In genomic region chr9:6645321-6645720, GRCm38 (mm10) we compare ENCODE assay signal across 33 mouse cellular contexts.
DNase-seq lines count a peak whose midpoint lies in the region; ATAC-seq and TF ChIP-seq lines count a peak whose summit lies in the region.
"Had no signal": no experiment of that assay in that cellular context is flagged by ENCODE, and none has a peak within 500 bp of the region (broad histone marks: within the 10 kb centered on the region; RNA-seq: fewer than 3 reads in every experiment).

No protein-coding gene starts in this region.

- TF ChIP-seq CTCF in intestine, postnatal 0 days (IDR thresholded peaks at IDR 0.05; ENCODE audit: low read depth): no peak

- peak; percentile 25; the same call in 1 of the 2 replicates for ATAC-seq in intestine, postnatal 0 days
- ATAC-seq: forebrain, embryonic 14.5 days; forebrain, postnatal 0 days; hindbrain, embryonic 16.5 days had no signal

- peak; percentile 21 for DNase-seq in R1 (ENCODE audit: low read depth, low spot score)
- peak; percentile 58 for DNase-seq in gonadal fat pad, adult 2 months (ENCODE audit: low read depth)
- DNase-seq in ovary, adult 18-20 months (ENCODE audit: low spot score): no peak
- no peak for DNase-seq in lung, postnatal 10 days
- DNase-seq in spleen, postnatal 10 days (ENCODE audit: low spot score in 2 of 2): no peak
- no peak for DNase-seq in right cerebral cortex, postnatal 25 days
- DNase-seq: adrenal gland, postnatal 10 days; adrenal gland, postnatal 36 days; B cell, adult 2 months; cerebellum, adult 11 months; cerebellum, adult 2 months; cerebellum, postnatal 10 days; cerebellum, postnatal 36 days; embryo, embryonic 11 days; forebrain, postnatal 0 days; gastrocnemius, adult 2 months; gastrocnemius, postnatal 14 days; heart, adult 18-20 months; heart, postnatal 10 days; heart, postnatal 36 days had no signal

- H3K4me1 ChIP-seq in intestine, postnatal 0 days (replicated peaks; ENCODE audit: control insufficient read depth, insufficient read depth, low read length): no peaks in the 10 kb centered on the region
- H3K4me1 ChIP-seq: embryonic facial prominence, embryonic 10.5 days; embryonic facial prominence, embryonic 13.5 days; forebrain, embryonic 10.5 days; heart, embryonic 12.5 days; heart, embryonic 15.5 days; hindbrain, embryonic 10.5 days; hindbrain, embryonic 13.5 days had no signal

- no peak overlapping the region for H3K9ac ChIP-seq in intestine, postnatal 0 days (ENCODE audit: low read depth, low read length)
- H3K9ac ChIP-seq: embryonic facial prominence, embryonic 13.5 days; forebrain, postnatal 0 days; heart, embryonic 12.5 days; heart, embryonic 15.5 days; hindbrain, embryonic 13.5 days had no signal

- no peaks in the 10 kb centered on the region for H3K27me3 ChIP-seq in intestine, postnatal 0 days (replicated peaks; ENCODE audit: control insufficient read depth, insufficient read depth, low read length)
- H3K27me3 ChIP-seq: CH12.LX; embryonic facial prominence, embryonic 13.5 days; heart, embryonic 12.5 days; heart, embryonic 15.5 days; hindbrain, embryonic 13.5 days had no signal

- no peaks in the 10 kb centered on the region for H3K36me3 ChIP-seq in intestine, postnatal 0 days (ENCODE audit: control insufficient read depth, insufficient read depth)
- H3K36me3 ChIP-seq: embryonic facial prominence, embryonic 10.5 days; embryonic facial prominence, embryonic 13.5 days; forebrain, embryonic 10.5 days; G1E; heart, embryonic 12.5 days; heart, embryonic 15.5 days; hindbrain, embryonic 10.5 days; hindbrain, embryonic 13.5 days had no signal

- H3K4me3 ChIP-seq in intestine, postnatal 0 days (ENCODE audit: low read depth, low read length): no peak overlapping the region
- H3K4me3 ChIP-seq: embryonic facial prominence, embryonic 10.5 days; embryonic facial prominence, embryonic 13.5 days; erythroblast, embryonic 14.5 days; forebrain, embryonic 10.5 days; gastrocnemius, adult 2 months; heart, embryonic 12.5 days; heart, embryonic 15.5 days; hindbrain, embryonic 10.5 days; hindbrain, embryonic 13.5 days had no signal

- no peak overlapping the region for H3K27ac ChIP-seq in intestine, postnatal 0 days (ENCODE audit: low read depth, low read length)
- H3K27ac ChIP-seq: embryonic facial prominence, embryonic 10.5 days; embryonic facial prominence, embryonic 13.5 days; forebrain, embryonic 10.5 days; gastrocnemius, adult 2 months; heart, embryonic 15.5 days; hindbrain, embryonic 10.5 days; hindbrain, embryonic 13.5 days had no signal

- H3K9me3 ChIP-seq in intestine, postnatal 0 days (ENCODE audit: control insufficient read depth): no peaks in the 10 kb centered on the region
- H3K9me3 ChIP-seq: embryonic facial prominence, embryonic 10.5 days; embryonic facial prominence, embryonic 13.5 days; forebrain, embryonic 10.5 days; G1E; heart, embryonic 12.5 days; heart, embryonic 15.5 days; hindbrain, embryonic 10.5 days; hindbrain, embryonic 13.5 days had no signal

- H3K4me2 ChIP-seq in intestine, postnatal 0 days (replicated peaks; ENCODE audit: low read depth): no peak overlapping the region
- H3K4me2 ChIP-seq: embryonic facial prominence, embryonic 13.5 days; heart, embryonic 12.5 days; heart, embryonic 15.5 days; hindbrain, embryonic 13.5 days had no signal

- 45% methylated on average over 2 of the region's 2 CpGs for WGBS in intestine, postnatal 0 days

Comparison
In these comparisons a context has a peak if more than half of its experiments do, and no peak if none do; other contexts are left out.
1. DNase-seq: peak in R1 (single experiment) and gonadal fat pad, adult 2 months (single experiment); none in ovary, adult 18-20 months (single experiment), lung, postnatal 10 days (single experiment), spleen, postnatal 10 days (0 of 2) and right cerebral cortex, postnatal 25 days (single experiment).